Mouse (Mus musculus) thymus, postnatal 36 days (tissue): ENCODE measurements at regions not wholly inside any gene's neighbourhood (a gene's known extent, or its start where the extent isn't known, plus 50 kb on each side); places are given as distances from the start of the nearest gene placed in this dataset.
A peak's percentile ranks its signal among the peaks of the same experiment; 100 is the strongest.
"Not testable (repeated sequence)": the region's sequence is repeated elsewhere in the genome, so short reads cannot be mapped to it uniquely, and the experiment has no call there.

Source experiments
- DNase-seq, 2 experiments: peaks; one replicate each; pipeline ENCODE4 v3.0.0; 2022; ENCODE audit warnings: mixed read lengths in 2 of 2

DNA sequence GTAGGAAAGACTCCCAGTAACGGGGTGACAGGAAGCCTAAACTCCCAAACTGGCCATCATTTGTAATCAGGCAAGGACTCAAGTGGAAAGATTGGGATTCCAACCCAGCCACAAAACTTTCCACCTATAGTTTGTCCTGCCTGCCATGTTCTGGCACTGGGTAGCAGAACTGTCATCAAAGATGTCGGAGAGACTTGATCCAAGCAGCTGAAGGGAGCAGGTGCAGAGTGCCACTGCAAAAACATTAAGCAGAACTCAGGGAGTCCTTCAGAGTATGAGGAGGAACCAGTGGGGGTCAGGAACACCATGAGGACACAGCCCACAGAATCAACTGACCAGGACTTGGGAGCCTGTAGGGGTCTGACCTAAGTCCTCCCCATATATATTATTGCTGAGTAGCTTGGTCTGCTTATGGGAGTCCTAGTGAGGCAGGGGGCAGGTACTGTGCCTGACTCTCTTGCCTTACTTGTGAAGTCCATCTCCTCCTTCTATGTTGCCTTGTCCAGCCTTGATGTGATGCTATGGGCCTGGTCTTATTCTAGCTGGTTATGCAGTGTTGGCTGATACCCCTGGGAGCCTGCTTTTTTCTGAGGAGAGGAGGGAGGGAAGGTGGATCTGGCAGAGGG, 323.5 kb downstream of the Arl4a start:
- DNase-seq: no peak

DNA sequence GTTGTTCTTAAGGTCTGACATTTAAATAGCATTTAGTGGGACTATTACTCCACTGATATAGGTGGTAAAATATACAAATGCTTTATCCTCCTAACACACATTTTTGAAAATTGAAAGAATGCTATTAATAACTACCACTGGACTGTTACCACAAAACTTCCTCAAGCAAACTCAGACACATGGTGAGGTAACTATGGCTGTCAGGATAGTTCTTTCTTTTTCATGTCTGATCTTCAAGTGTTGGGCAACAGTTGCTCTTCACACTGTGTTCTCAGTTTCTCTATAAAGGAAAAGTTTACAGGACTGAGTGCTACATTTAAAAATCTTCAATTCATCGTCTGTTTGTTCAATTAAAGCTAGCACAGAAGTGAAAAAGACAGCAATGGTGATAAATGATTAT, 326.0 kb downstream of the Arl4a start:
- no peak for DNase-seq

GRCm38 (mm10) chr12:39709850-39710249, 328.0 kb downstream of the Arl4a start:
- DNase-seq: no peak

DNA sequence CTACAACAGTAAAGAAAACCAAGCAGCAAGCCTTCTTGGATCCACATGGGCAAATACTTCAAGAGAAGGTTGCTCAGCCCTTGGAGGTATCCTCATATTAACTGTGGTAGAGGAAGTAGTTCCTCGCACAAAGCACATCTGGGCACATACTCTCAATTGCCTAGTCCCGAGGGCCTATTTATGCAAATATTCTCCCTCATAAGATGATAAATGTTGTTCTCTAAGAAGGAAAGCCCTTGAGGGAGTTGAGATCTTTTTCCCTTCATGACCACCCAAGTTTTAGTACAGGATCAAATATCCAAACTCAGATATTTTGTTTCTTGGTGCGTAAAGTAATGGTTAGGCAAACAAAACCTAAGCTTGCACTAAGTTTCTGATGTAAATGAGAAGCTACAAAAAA, 340.6 kb downstream of the Arl4a start:
- DNase-seq: no peak

GRCm38 (mm10) chr12:39695322-39695721, 342.5 kb downstream of the Arl4a start:
- DNase-seq: no peak

GRCm38 (mm10) chr12:39692043-39692442, 345.8 kb downstream of the Arl4a start:
- DNase-seq: no peak

GRCm38 (mm10) chr12:39685399-39685798, 352.4 kb downstream of the Arl4a start:
- no peak for DNase-seq

- DNase-seq: no peak
These were observed 355.7 kb downstream of the Arl4a start for GRCm38 (mm10) chr12:39682121-39682520.

DNA sequence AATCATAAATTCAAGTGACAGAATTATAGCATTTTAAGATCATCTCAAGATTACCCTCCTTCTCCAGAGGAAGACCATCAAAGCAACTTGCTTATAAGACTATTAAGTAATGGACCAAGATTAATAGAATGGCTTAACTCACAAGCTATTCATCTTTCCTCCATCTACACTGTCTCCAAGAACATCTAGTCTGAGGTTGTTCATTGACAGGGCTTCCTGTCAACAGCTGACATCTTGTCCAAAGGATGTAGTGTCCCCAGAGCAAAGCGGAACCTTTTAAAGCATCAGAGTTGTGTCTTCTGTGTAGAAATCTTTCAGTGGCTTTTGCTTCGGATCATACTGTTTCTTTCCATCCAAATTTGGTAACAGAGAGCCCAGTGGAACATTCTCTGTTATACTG, 362.2 kb downstream of the Arl4a start:
- DNase-seq: no peak

DNA sequence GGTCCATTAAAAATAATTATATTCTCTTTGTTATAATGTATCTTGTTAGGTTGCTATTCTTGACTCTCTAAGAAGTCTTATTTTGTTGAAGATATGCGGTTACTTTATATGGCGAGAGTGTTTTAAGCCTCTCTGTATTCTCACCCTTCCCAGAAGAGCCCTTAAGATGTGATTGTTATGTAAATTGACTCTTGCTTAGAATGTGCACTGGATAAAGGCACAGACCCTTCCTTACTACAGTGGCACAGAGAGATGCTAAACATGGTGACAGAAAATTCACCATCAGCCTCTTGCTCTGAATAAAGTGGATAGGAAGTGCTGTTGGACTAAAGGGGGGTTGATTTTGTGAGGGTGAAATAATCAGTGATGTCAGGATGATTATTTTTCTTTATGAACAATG, 370.1 kb downstream of the Arl4a start:
- DNase-seq: no peak

DNA sequence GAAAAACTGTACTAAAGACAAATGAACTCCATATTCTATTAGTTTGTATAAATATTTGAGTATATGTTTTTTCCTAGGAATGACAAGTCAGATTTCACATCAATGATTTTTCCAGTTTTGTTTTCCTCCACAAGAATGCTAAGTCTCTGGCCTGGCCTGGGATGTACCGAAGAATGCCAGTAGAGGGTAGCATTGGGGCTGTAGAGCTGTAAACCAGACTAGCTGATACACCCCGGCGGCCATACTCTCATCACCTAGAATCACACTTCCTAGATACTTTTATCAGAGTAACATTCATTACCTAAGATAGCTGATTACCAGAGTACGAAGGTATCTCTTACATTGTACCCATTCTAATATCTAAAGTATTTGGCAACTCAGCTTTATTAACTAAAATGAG, 372.4 kb downstream of the Arl4a start:
- DNase-seq: peak; percentile 6 to 22

DNA sequence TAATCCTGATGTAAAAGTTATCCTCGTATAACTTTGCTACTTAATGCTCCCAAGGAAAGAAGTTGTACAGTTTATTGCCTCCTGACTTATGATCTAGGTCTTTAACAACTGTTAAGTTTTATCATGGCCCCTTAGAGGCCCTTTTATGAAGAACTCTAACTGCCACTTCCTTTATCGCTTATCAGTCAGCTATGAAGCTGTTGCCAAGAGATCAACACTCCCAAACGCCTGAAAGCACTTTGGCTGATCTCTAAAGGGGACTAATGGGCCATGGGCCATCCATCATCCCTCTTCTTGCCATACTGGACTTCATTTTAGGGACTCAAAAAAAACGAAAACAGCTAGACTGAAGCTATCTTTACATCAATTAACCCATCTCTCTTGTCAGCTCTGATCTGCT, 377.4 kb downstream of the Arl4a start:
- DNase-seq: no peak

DNA sequence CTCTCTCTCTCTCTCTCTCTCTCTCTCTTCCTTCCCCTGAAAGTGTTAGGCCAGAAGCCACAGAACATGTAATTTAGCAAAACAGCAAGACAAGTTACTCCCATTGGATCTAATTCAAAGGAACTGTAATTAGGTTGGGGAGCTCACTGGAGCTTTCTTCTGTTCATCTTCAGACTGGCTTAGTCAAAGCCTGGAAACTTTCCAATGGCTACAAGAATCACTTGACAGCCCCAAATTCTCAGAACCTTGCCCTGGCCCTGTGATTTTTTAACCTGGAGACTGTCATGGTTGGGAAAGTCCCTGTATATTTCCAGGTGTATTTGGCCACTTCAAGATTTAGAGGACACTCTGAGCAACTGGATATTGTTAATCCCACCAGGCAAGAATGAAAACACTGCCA, 381.2 kb downstream of the Arl4a start:
- DNase-seq: no peak

DNA sequence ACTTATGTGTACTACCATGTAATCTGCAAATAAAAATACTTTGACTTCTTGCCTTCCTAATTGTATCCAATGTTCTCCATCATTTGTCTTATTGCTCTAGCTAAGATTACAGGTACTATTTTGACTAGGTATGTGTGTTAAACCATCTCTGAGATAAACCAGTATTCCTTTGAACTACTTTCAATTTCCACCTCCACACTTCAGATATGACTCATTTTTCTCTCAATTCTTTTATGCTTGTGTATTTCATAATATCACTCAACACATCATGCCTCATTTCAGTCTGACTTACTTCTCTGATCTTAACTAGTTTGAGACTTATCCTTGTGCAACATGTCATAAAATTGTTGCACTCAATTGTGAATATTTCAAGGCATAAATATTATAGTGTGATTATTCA, 388.9 kb downstream of the Arl4a start:
- no peak for DNase-seq

- DNase-seq: no peak
These were observed 391.3 kb downstream of the Arl4a start for GRCm38 (mm10) chr12:39646556-39646955.

- no peak for DNase-seq
These were observed 392.2 kb downstream of the Arl4a start for GRCm38 (mm10) chr12:39645581-39645980.

- no peak for DNase-seq
These were observed 398.6 kb downstream of the Arl4a start for GRCm38 (mm10) chr12:39639246-39639645.

- no peak for DNase-seq
These were observed 403.5 kb downstream of the Arl4a start for GRCm38 (mm10) chr12:39634337-39634736.

DNA sequence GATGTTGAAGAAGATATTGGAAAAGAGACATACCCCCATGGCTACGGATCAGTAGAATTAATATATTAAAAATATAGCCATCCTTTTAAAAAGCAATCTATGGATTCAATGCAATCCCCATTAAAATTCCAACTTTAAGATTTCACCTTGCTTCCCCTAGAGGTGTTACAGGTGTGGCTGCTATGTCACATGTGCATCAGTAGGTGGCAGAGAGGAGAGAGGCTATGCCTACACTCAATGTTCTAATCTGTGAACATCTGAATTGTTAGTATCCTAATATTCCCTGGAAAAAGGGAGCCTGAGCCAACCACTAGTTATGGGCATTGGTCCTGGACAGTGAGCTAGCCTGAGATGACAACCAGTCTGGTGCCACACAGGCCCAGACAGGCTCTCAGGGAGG, 416.6 kb downstream of the Arl4a start:
- no peak for DNase-seq

DNA sequence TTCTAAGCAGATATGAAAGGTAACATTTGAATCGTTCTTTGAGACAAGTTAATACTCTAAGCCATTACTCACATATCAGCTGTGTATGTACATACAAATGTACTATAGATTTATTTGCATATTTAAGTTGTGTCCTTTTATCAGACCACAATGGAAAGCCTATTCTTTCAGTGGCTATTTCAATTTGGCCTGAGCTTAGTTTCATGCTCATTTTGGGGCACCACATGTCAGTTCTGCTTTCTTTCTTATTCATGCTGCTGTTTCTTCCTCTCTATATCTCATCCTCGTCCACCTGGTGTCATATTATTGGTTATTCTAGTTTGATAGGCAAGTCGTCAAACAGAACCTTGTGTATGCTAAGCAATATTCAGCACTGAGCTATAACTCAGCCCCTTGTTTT, 432.5 kb downstream of the Arl4a start:
- DNase-seq: no peak

DNA sequence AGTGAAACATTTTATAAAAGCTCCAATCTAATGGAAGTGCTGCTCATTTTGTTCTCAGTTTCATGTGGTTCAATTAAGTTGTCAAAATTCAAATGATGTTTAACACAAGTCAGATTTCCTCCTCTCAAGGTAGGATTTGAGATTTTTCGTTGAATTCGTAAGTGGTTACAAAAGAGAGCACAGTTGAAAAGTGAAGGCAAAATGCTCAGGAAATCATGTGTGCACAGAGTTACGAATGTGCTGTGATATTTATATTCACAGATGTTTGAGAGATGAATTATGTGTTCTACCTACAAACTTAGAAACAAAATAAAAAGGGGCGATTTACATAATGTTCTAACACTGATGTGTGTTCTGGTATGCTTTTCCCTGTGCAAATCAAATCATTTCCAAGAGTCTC, 433.1 kb downstream of the Arl4a start:
- no peak for DNase-seq

DNA sequence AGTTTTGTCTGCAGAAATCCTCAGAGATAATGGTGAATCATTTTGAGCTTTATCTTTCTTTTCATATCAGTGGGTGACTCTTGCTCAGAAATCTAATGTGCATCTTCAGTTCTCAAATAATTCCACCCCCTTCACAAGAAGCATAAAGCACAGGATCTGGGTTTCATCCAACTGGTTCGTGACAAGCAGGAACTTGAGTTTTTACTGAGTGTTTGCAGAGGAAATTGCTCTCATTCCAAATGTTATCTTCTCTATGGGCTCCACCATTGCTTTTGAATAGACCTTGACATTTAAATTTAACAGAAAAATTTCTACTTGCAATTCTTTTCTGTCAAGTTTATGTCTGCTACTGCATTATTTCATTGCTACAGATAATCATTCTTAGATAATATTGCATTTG, 443.1 kb downstream of the Arl4a start:
- DNase-seq: no peak

DNA sequence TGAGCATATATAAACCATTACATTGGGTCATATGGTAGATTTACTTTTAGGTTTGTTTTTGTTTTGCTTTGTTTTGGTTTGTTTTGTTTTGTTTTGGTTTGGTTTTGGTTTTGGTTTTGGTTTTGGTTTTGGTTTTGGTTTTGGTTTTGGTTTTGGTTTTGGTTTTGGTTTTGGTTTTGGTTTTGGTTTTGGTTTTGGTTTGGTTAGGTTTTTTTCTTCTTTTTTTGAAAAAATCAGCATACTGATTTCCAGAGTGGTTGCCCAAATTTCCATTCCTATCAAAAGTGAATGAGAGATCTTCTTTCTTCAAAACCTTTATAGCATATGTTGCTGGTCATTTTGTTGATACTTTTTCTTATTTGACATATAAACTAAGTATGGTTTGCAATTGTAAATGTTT, 444.0 kb downstream of the Arl4a start:
- DNase-seq: not testable (repeated sequence)

DNA sequence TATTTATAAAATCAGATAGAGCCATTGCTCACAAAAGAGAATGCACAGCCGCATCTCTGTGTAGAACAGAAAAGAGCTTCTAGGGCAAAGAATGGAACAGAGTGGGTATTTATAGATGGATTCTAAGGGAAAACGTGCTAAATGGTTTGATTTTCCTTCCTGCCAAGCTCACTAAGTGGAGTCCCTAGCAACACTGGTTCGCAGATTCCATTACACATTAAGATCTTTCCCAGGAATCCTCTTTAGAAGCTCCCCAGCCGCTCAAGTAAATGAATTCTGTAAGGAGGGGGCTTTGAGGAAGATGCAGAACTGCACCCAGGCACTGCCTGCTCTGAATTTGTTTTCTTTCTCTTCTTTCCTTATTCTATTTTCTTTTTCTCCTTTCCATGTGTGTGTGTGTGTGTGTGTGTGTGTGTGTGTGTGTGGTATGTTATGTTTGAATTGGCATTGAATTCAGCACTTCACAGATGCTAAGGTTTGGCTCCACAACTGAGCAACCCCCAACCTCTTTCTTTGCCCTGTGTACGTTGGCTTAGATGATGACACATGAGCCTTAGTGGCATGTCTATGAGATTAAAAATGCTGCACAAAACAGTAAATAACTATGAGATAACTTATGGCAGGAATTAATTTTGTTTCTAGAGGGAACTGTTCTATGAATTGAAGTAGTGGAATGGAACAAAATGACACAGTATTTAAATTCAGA, 450.5 kb downstream of the Arl4a start:
- no peak for DNase-seq

DNA sequence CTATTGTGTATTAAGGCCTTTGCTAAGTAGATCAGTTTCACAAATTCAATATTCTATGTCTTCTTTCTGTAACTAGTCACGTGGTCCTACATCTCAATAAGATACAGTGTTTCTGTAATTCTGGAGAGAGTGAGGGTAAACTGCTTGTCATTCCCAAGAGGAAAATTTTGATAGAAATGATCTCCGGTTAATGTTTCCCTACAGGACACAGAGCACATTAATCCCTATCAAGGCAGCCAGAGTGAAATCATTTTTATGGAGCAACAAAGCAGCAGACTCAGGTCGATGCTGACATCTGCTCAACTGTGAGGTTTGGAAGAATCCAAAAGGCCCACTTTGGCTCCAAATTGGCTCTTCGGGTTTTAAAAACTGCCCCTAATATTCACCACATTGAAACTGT, 451.7 kb downstream of the Arl4a start:
- DNase-seq: no peak
